Mouse (Mus musculus): ENCODE results near the gene Myog.

The Myog gene

DNA sequence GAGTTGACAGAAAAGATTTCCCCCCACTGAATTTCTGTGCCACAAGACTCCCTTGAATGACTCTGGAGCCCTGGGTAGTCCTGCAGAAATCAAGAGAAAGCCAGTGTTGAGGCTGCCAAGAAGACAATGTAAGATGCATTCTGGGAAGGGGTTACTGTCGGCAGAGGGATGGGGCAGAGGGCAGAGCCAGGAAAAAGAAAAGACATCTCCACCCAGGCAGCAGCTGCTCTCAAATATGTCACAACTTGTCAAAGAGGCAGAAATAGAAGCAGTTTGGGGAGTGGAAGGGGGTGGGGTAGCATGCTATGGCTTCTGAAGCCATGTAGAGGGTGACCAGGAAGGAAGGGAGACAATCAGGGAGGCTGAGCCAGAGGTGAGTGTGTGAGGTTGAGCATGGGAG lies 6.7 kb upstream of the Myog start:
- DNase-seq (ENCODE audit: low spot score in 2 of 2): no peak

- no peak for DNase-seq (ENCODE audit: low spot score in 2 of 2)
Observed at GRCm38 (mm10) chr1:134285458-134286120, 4.2 kb upstream of the Myog start.

DNA sequence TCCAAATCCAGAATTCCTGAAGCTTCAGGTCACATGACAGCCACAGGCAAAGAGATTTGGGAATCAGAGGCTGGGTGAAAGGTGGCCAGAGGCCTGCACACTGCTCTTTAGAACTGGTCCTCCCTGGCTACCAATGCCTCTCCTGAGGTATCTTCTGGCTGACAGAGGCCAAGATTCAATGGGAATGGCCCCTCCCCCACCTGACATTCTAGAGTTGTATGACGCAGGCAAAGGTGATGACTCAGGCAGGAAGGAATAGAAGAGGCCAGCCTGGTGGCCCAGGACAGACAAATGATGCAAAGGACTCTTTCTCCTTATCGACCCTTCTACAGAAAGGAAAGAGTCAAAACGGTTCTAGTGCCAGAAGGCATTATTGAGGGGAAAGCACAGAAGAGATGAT lies 1.6 kb upstream of the Myog start:
- no peak for DNase-seq (ENCODE audit: low spot score in 2 of 2)

- no peak for DNase-seq (ENCODE audit: low spot score in 2 of 2)
Observed at GRCm38 (mm10) chr1:134290300-134290699, 511 bp downstream of the Myog start.

DNA sequence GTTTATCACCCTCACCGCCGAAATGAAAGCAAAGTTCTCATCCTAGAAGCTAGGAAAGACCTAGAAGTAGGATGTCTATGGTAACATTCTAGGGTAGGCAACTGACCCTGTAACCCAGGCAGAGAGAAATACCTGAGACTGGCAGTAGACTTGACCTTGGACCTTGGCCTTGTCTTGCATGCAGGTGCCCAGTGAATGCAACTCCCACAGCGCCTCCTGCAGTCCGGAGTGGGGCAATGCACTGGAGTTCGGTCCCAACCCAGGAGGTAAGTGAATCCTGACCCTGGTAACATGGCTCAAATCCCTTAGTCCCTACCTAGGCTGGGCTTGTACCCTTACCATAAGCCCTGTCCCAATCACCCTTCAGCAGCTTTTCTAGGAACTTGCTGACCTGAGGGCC lies 1.1 kb downstream of the Myog start:
- DNase-seq (ENCODE audit: low spot score in 2 of 2): no peak

GRCm38 (mm10) chr1:134291555-134291954 lies 1.8 kb downstream of the Myog start:
- DNase-seq (ENCODE audit: low spot score in 2 of 2): no peak

DNA sequence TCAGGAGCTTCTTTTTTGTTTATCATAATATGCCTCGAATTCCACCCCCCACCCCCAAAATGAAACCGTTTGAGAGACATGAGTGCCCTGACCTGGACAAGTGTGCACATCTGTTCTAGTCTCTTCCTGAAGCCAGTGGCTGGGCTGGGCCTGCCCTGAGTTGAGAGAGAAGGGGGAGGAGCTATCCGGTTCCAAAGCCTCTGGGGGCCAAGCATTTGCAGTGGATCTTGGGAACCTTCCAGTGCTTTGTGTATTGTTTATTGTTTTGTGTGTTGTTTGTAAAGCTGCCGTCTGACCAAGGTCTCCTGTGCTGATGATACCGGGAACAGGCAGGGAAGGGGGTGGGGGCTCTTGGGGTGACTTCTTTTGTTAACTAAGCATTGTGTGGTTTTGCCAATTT lies 2.3 kb downstream of the Myog start:
- DNase-seq (ENCODE audit: low spot score in 2 of 2): no peak

- DNase-seq (ENCODE audit: low spot score in 2 of 2): no peak
Observed at GRCm38 (mm10) chr1:134292601-134293000, 2.8 kb downstream of the Myog start.

DNA sequence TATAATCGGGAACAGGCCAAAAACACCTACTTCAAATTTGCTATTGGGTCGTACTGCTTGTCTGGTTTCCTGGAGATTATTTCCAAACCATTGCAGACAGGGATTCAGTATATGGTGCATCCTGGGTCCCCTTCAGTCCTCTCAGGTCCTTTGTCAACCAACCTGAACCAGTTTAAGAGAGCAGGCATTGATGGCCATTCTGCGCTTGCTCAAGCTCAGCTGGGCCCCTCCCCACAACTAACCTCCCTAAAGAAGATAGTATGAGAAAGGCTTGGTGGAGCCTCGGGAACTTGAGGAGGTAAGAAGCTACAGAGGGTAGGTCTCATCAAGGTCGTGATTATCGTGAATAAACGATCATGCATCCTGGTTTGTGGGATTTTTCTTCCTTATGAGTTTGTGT lies 3.5 kb downstream of the Myog start:
- DNase-seq (ENCODE audit: low spot score in 2 of 2): no peak

GRCm38 (mm10) chr1:134293738-134294604 lies 4.2 kb downstream of the Myog start:
- DNase-seq (ENCODE audit: low spot score in 2 of 2): no peak

DNA sequence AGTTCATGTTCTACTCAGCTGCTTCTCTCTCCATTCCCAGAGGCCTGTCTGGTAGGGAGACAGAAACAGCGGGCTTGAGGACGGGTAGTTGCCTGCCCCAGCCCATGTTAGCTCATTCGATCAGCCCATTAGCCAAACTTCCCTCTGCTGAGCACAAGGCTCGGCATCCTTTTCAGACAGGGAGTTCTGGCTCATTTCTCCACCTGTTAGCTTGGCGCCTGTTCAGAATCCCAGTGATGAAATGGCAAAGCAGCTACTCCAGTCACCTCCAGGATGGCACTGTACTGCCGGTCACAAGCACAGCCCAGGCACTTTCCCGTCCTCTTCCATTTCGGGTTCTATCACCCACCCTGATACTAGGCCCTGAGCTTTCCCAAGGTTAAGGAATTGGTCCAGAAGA lies 7.5 kb downstream of the Myog start:
- no peak for DNase-seq (ENCODE audit: low spot score in 2 of 2)

GRCm38 (mm10) chr1:134298636-134299411 lies 9.0 kb downstream of the Myog start:
- DNase-seq (ENCODE audit: low spot score in 2 of 2): peak in 1 of 2 experiments; percentile 10

- no peak for DNase-seq (ENCODE audit: low spot score in 2 of 2)
Observed at GRCm38 (mm10) chr1:134302568-134303238, 12.9 kb downstream of the Myog start.

DNA sequence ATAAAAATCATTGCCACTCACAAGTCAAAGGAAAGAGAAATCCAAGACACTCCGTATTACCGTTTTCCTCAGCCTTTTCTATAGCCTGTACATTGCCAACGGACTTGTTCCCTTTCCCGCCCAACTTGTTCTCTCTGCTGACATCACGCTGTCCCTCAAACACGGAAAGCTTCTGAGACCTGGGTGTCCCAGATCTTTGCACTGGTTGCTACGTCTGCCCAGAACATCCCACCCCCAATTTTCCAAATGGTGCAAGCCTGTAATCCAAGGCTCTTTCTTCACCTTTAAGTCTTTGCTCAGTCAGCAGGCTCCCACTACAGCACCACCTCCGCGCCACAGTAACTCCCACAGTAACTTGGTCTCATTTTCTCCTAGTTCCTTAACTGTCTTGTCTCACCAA lies 15.2 kb downstream of the Myog start:
- no peak for DNase-seq (ENCODE audit: low spot score in 2 of 2)

DNA sequence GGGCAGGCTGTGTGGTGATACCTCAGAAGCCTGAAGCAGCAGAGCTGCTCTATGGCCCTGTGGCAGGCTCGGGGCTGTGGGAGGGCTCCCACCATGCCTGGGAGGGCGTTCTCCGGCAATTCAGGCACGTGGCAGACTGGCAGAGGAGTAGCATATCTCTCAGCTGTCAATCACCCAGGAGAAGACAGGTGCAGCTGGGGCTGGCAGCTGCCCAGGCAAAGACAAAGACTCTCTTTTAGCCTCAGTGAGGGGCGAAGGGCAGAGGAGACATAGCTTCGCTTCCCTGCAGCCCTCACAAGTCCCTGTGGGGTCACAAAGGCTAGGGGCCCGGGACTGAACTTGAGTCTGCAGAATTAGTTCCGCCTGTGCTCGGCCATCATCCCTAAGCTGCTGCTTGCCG lies 17.6 kb downstream of the Myog start:
- peak in 1 of 2 experiments; percentile 17 for DNase-seq (ENCODE audit: low spot score in 2 of 2)

DNA sequence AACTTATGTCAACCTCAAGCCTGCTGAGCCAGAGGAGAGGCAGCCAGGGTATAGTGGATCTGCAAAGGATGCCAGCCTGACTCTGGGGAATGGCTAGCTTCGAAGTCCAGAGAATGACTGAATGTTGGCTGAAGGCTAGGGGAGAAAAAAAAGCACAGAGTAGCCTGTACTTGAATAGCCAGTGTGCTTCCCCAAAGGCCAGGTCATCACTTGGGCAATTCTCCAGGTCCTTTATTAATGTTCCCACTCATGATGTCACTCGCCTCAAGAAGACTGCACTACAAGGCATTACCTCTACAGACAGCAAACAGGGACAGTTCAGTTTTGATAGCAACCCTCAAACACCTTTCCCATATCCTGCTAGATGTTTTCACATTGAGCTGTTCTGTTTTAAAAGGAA lies 20.5 kb downstream of the Myog start:
- no peak for DNase-seq (ENCODE audit: low spot score in 2 of 2)

DNA sequence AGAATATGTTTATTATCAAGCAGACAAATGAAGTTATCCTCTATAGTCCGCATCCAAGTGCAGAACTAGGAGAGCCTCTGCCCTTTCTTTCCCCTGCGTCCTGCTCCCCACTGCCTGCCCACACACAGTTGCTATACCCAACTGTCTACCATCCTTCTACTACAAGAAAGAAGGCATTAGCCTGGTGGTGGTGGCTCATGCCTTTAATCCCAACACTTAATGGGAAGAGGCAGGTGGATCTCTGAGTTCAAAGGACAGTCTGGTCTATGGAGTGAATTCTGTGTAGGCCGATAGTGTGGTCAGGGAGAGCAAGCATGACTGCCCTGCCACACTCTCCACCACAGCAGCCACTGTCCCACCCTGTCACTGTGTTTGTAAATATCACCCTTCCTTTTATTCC lies 20.9 kb downstream of the Myog start:
- DNase-seq (ENCODE audit: low spot score in 2 of 2): no peak

- DNase-seq (ENCODE audit: low spot score in 2 of 2): no peak
Observed at GRCm38 (mm10) chr1:134311760-134312159, 22.0 kb downstream of the Myog start.

- DNase-seq (ENCODE audit: low spot score in 2 of 2): no peak
Observed at GRCm38 (mm10) chr1:134315181-134315580, 25.4 kb downstream of the Myog start.

DNA sequence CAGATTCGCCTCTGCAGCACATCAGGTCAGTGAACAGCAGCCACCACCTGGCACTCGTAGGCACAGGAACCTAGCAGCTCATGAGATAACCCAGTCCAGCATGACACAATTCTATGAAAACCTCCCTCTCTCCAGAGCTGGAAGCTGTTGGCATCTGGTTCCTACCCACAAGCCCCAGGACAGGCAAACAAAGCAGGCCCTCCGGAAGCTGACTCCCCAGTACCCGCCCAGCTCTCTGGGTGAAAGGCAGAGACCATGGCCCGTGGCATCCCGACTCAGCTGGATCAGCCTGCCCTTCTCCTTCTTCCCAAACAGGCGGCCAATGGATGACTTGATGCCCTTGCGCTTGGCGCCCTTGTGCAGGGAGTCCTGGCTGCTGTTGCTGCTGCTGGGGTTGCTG lies 26.6 kb downstream of the Myog start:
- DNase-seq (ENCODE audit: low spot score in 2 of 2): no peak

DNA sequence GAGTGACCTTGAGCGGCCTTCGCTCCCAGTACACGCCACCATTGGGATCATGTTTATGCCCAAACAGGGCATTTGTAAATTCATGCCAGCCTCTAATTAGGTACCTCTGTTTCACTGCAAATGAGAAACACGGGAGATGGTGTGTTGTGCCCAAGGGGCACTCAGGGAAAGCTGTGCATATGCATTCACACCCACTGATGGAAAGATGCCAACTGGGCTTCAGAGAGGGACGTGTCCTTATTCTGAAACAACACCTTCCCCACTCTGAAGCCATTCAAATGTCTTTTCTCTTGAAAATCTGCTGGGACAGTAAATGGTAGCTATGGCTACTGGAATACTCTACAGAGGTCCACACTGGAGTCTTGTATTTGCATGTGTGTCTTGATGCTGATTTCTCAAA lies 28.5 kb downstream of the Myog start:
- no peak for DNase-seq (ENCODE audit: low spot score in 2 of 2)

GRCm38 (mm10) chr1:134320691-134321301 lies 31.0 kb downstream of the Myog start:
- DNase-seq (ENCODE audit: low spot score in 2 of 2): no peak
